Mouse (Mus musculus): Measurements from ENCODE around the gene Gid4. TPM values are rescaled to one million over a fixed set of nuclear protein-coding genes. Genes with fewer than 3 reads are reported as not detected.
"Not testable (repeated sequence)": the region's sequence is repeated elsewhere in the genome, so short reads cannot be mapped to it uniquely, and the experiment has no call there.

The Gid4 gene
- polyA plus RNA-seq, 1 experiment from 2014 or later = 25.2 TPM

- Histone ChIP-seq H3K4me3 (no peak overlapping the region), H3K9ac (no peak overlapping the region), H3K9me3 (no peaks in the 10 kb centered on the region), H3K36me3 (peaks cover 52% of the 10 kb centered on the region), H3K27me3 (no peaks in the 10 kb centered on the region), H3K4me1 (replicated peaks) (no peaks in the 10 kb centered on the region), H3K4me2 (no peak overlapping the region), H3K27ac (replicated peaks) (no peak overlapping the region)
- no peak for ATAC-seq (ENCODE audit: low FRiP score, low read depth)
- WGBS = 97% methylated on average over 1 of the region's 1 CpGs
These were observed 18.2 kb downstream of the Gid4 start for GRCm38 (mm10) chr11:60435133-60435532.

GRCm38 (mm10) chr11:60436618-60437017 lies 19.7 kb downstream of the Gid4 start:
- Histone ChIP-seq H3K27me3 (no peaks in the 10 kb centered on the region), H3K4me2 (no peak overlapping the region), H3K4me3 (no peak overlapping the region), H3K27ac (replicated peaks) (no peak overlapping the region), H3K9ac (no peak overlapping the region), H3K9me3 (no peaks in the 10 kb centered on the region), H3K4me1 (replicated peaks) (no peaks in the 10 kb centered on the region), H3K36me3 (peaks cover 63% of the 10 kb centered on the region)
- 90% methylated on average over 3 of the region's 3 CpGs for WGBS
- ATAC-seq (ENCODE audit: low FRiP score, low read depth) = no peak

- ATAC-seq (ENCODE audit: low FRiP score, low read depth); H3K4me3 ChIP-seq; H3K9ac ChIP-seq; H3K4me1 ChIP-seq (replicated peaks); H3K9me3 ChIP-seq; H3K4me2 ChIP-seq; H3K27ac ChIP-seq (replicated peaks); H3K27me3 ChIP-seq: not testable (repeated sequence)
- 17% methylated on average over 1 of the region's 1 CpGs for WGBS
- peaks cover 68% of the 10 kb centered on the region for H3K36me3 ChIP-seq
These were observed 22.7 kb downstream of the Gid4 start for GRCm38 (mm10) chr11:60439621-60440020.

- no peak overlapping the region for H3K27ac ChIP-seq (replicated peaks)
- no peak overlapping the region for H3K4me3 ChIP-seq
- no peak for ATAC-seq (ENCODE audit: low FRiP score, low read depth)
- no peak overlapping the region for H3K9ac ChIP-seq
- H3K36me3 ChIP-seq = peaks cover 62% of the 10 kb centered on the region
- H3K9me3 ChIP-seq = no peaks in the 10 kb centered on the region
- H3K4me2 ChIP-seq = no peak overlapping the region
- 44% methylated on average over 7 of the region's 7 CpGs for WGBS
- H3K4me1 ChIP-seq (replicated peaks) = no peaks in the 10 kb centered on the region
- H3K27me3 ChIP-seq = no peaks in the 10 kb centered on the region
These were observed 23.2 kb downstream of the Gid4 start for GRCm38 (mm10) chr11:60440176-60440575.

- Histone ChIP-seq H3K9me3 (no peaks in the 10 kb centered on the region), H3K4me1 (replicated peaks) (no peaks in the 10 kb centered on the region), H3K4me2 (no peak overlapping the region), H3K9ac (no peak overlapping the region), H3K36me3 (peaks cover 47% of the 10 kb centered on the region), H3K27ac (replicated peaks) (no peak overlapping the region), H3K27me3 (no peaks in the 10 kb centered on the region), H3K4me3 (no peak overlapping the region)
- 89% methylated on average over 6 of the region's 6 CpGs for WGBS
- ATAC-seq (ENCODE audit: low FRiP score, low read depth) = no peak
These were observed 26.0 kb downstream of the Gid4 start for GRCm38 (mm10) chr11:60442896-60443295.

- Histone ChIP-seq H3K4me3 (no peak overlapping the region), H3K27ac (replicated peaks) (no peak overlapping the region), H3K36me3 (peaks cover 37% of the 10 kb centered on the region), H3K27me3 (no peaks in the 10 kb centered on the region), H3K9me3 (no peaks in the 10 kb centered on the region), H3K4me1 (replicated peaks) (no peaks in the 10 kb centered on the region), H3K9ac (no peak overlapping the region), H3K4me2 (no peak overlapping the region)
- ATAC-seq (ENCODE audit: low FRiP score, low read depth) = no peak
- 84% methylated on average over 4 of the region's 4 CpGs for WGBS
These were observed 27.1 kb downstream of the Gid4 start for GRCm38 (mm10) chr11:60444007-60444406.

- 5% methylated on average over 27 of the region's 27 CpGs for WGBS
- H3K9me3 ChIP-seq = no peaks in the 10 kb centered on the region
- H3K27ac ChIP-seq (replicated peaks) = peak within 1 kb of the TSS; percentile 69
- H3K4me3 ChIP-seq = peak within 1 kb of the TSS; percentile 73
- H3K27me3 ChIP-seq = no peaks in the 10 kb centered on the region
- peaks cover 17% of the 10 kb centered on the region for H3K4me1 ChIP-seq (replicated peaks)
- H3K4me2 ChIP-seq = peak within 1 kb of the TSS; percentile 85
- ATAC-seq (ENCODE audit: low FRiP score, low read depth) = peak; percentile 94
- peaks cover 29% of the 10 kb centered on the region for H3K36me3 ChIP-seq
- peak within 1 kb of the TSS; percentile 74 for H3K9ac ChIP-seq
These were observed 37.3 kb downstream of the Gid4 start, which contains the start of gene Drg2 for GRCm38 (mm10) chr11:60454080-60454744. TSS of gene Drg2 (plus strand) at chr11:60454591.

GRCm38 (mm10) chr11:60454745-60455087 lies 37.8 kb downstream of the Gid4 start:
- H3K36me3 ChIP-seq = peaks cover 33% of the 10 kb centered on the region
- H3K9ac ChIP-seq = peak overlapping the region; percentile 74
- no peaks in the 10 kb centered on the region for H3K9me3 ChIP-seq
- H3K4me2 ChIP-seq = peak overlapping the region; percentile 85
- under 1% methylated on average over 17 of the region's 17 CpGs for WGBS
- peak overlapping the region; percentile 73 for H3K4me3 ChIP-seq
- H3K27ac ChIP-seq (replicated peaks) = peak overlapping the region; percentile 69
- H3K4me1 ChIP-seq (replicated peaks) = peaks cover 17% of the 10 kb centered on the region
- H3K27me3 ChIP-seq = no peaks in the 10 kb centered on the region
- peak; percentile 60 for ATAC-seq (ENCODE audit: low FRiP score, low read depth)

- no peaks in the 10 kb centered on the region for H3K9me3 ChIP-seq
- H3K4me3 ChIP-seq = no peak overlapping the region
- peaks cover 17% of the 10 kb centered on the region for H3K4me1 ChIP-seq (replicated peaks)
- no peak overlapping the region for H3K27ac ChIP-seq (replicated peaks)
- WGBS = 89% methylated on average over 1 of the region's 1 CpGs
- no peak for ATAC-seq (ENCODE audit: low FRiP score, low read depth)
- no peak overlapping the region for H3K9ac ChIP-seq
- no peak overlapping the region for H3K4me2 ChIP-seq
- H3K27me3 ChIP-seq = no peaks in the 10 kb centered on the region
- peaks cover 64% of the 10 kb centered on the region for H3K36me3 ChIP-seq
These were observed 41.0 kb downstream of the Gid4 start for GRCm38 (mm10) chr11:60457973-60458372.

GRCm38 (mm10) chr11:60465943-60466380 lies 49.0 kb downstream of the Gid4 start:
- Histone ChIP-seq H3K4me2 (no peak overlapping the region), H3K27me3 (no peaks in the 10 kb centered on the region), H3K36me3 (peaks cover 75% of the 10 kb centered on the region), H3K4me3 (no peak overlapping the region), H3K27ac (replicated peaks) (no peak overlapping the region), H3K4me1 (replicated peaks) (no peaks in the 10 kb centered on the region), H3K9ac (no peak overlapping the region), H3K9me3 (no peaks in the 10 kb centered on the region)
- 92% methylated on average over 2 of the region's 2 CpGs for WGBS
- ATAC-seq (ENCODE audit: low FRiP score, low read depth) = no peak

- Histone ChIP-seq H3K36me3 (peaks cover 48% of the 10 kb centered on the region), H3K27me3 (no peaks in the 10 kb centered on the region), H3K27ac (replicated peaks) (no peak within 1 kb of the TSS), H3K9ac (no peak within 1 kb of the TSS), H3K4me2 (no peak within 1 kb of the TSS), H3K4me1 (replicated peaks) (no peaks in the 10 kb centered on the region), H3K9me3 (no peaks in the 10 kb centered on the region), H3K4me3 (no peak within 1 kb of the TSS)
- 82% methylated on average over 3 of the region's 3 CpGs for WGBS
- ATAC-seq (ENCODE audit: low FRiP score, low read depth) = no peak
These were observed 52.1 kb downstream of the Gid4 start, which contains the start of gene Myo15 for GRCm38 (mm10) chr11:60469039-60469438. TSS of gene Myo15 (plus strand) at chr11:60469339.

- ATAC-seq (ENCODE audit: low FRiP score, low read depth) = no peak
- H3K36me3 ChIP-seq = peaks cover 32% of the 10 kb centered on the region
These were observed 53.8 kb downstream of the Gid4 start for GRCm38 (mm10) chr11:60470743-60471142.

GRCm38 (mm10) chr11:60474534-60474933 lies 57.6 kb downstream of the Gid4 start:
- 82% methylated on average over 5 of the region's 5 CpGs for WGBS

More at GRCm38 (mm10) chr11:60470743-60471142, 53.8 kb downstream of the Gid4 start:
- Histone ChIP-seq H3K27ac (replicated peaks) (no peak overlapping the region), H3K9me3 (no peaks in the 10 kb centered on the region), H3K4me1 (replicated peaks) (no peaks in the 10 kb centered on the region), H3K4me2 (no peak overlapping the region), H3K4me3 (no peak overlapping the region), H3K9ac (no peak overlapping the region), H3K27me3 (no peaks in the 10 kb centered on the region)
- WGBS = 84% methylated on average over 9 of the region's 9 CpGs

More at GRCm38 (mm10) chr11:60474534-60474933, 57.6 kb downstream of the Gid4 start:
- Histone ChIP-seq H3K27me3 (no peaks in the 10 kb centered on the region), H3K27ac (replicated peaks) (no peak overlapping the region), H3K36me3 (peaks cover 6% of the 10 kb centered on the region; the same call in 1 of the 2 replicates), H3K9ac (no peak overlapping the region), H3K4me1 (replicated peaks) (no peaks in the 10 kb centered on the region), H3K4me2 (no peak overlapping the region), H3K4me3 (no peak overlapping the region), H3K9me3 (no peaks in the 10 kb centered on the region)
- ATAC-seq (ENCODE audit: low FRiP score, low read depth) = no peak
